Mouse (Mus musculus) spleen, adult 2 months (tissue): ENCODE data around the gene Scube1.

ENCODE experiments used
- CTCF ChIP-seq: fragments of 200-500 bp; IDR thresholded peaks from 2 replicates; pipeline ENCODE4 v1.5.1; 2011; ENCODE audit warnings: mild to moderate bottlenecking, inconsistent platforms; ENCODE audit not compliant: insufficient read depth, insufficient read length, insufficient replicate concordance; ENCODE audit errors: extremely low read depth
- POLR2A ChIP-seq: fragments of 200-500 bp; IDR thresholded peaks from 2 replicates; pipeline ENCODE4 v1.6.1; 2011; ENCODE audit warnings: low read depth, low read length, inconsistent platforms

- TF ChIP-seq CTCF (no peak), POLR2A (no peak)
Observed at GRCm38 (mm10) chr15:83602372-83603045, 122.3 kb downstream of the Scube1 start.
